Mouse (Mus musculus): ENCODE measurements around the gene Itpripl2. TPM values are rescaled to one million over a fixed set of nuclear protein-coding genes. Genes with fewer than 3 reads are reported as not detected.

The Itpripl2 gene
- polyA plus RNA-seq (2012; rRNA removed): 1.3 and 1.7 TPM in 2 replicates

DNA sequence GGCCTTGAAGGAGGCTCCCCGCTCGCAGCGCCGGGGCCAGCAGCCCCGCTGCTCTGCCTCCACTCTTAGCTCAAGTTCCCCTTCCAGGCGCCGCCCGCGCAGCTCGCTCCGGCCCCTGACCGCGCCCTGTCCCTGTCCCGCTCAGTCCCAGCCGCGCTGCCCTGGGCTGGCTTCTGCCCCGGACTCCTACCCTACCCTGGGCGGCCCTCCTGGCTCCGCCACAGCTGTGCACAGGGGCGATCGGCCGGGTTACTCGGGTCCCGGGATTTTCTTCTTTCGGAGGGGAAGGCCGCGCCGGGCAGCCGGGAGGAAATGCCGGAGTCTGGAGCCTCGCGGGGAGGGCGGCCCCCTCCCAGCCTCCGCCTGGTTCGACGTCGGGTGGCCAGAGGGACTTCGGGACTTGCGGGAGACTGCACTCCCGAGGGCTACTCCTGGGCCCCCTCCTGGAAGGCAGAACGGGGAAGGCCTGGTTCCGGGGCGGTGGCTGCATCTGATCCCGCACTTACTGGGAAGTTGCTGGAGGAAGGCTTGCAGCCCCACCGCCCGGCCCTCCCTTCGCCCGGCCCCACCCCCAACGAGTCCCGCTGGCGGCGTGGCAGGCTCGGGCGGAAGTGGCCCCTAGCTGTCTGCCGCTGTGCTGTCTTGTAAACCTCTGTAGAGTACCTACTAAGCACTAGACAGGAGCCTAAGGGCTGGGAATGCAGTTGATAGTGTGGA lies at the start of gene Itpripl2:
Gene Itpripl2, minus strand, starts transcription at position 545 of the 717 bp plus-strand sequence.

GRCm38 (mm10) chr7:118533178-118533578 lies 41.4 kb upstream of the Itpripl2 start, which contains the start of gene Coq7:
Coq7 (minus strand) TSS chr7:118533356.

DNA sequence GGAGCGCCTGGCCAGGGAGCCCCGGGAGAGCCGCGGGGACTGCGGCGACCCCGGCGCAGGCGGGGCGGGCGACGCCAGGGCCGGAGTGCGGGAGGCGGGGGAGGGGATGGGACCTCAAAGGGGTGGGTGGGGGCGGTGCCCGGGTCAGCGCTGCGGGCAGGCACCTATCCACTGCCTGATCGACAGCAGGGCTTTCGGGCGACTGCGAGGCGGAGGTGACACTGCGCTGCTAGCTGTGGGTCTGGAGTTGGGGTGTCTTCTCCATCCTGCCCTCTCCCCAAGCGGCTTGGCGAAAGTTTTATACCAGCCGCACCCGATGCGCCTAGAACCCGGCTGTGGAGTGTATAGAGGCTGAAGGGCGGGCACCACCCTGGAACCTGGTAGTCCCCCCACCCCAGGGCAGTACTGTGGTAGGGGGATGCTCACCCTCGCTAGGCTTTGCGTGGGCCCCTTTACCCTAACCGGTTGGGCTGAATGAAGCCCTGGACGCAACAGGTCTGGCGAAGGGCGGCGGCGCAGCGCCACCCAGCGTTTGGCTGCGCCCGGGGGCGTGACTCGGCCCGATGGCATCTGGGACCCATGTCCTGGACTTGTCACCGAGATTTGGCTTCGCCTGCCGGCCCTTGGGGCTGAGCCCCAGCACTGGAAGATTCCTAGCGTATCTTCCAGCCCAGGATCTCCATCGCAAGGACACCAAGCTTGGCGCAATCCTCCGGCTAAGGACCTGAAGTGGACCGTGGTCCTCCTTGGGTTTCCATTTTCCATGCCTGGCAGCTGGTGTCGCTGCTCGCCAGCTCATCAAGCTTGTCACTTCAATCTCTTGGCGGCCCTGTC lies 43.4 kb downstream of the Itpripl2 start, which contains the start of gene Syt17:
Gene Syt17, minus strand, starts transcription at position 89 of the 834 bp plus-strand sequence.

Other genes starting within 250 kb of the Itpripl2 start
- 10.7 and 13.5 TPM in 2 replicates for gene Smg1, start 248.3 kb downstream of the Itpripl2 start, polyA plus RNA-seq (2012; rRNA removed)
- gene Syt17, start 43.8 kb downstream of the Itpripl2 start, polyA plus RNA-seq (2012; rRNA removed): 0.07 TPM in 2 replicates
- gene Coq7, start 41.4 kb upstream of the Itpripl2 start, polyA plus RNA-seq (2012; rRNA removed): 34.4 and 35.7 TPM in 2 replicates
- gene Tmc7, start 92.8 kb upstream of the Itpripl2 start, polyA plus RNA-seq (2012; rRNA removed): 0.13 and 0.19 TPM in 2 replicates
- 0.01 TPM in 1 of 2 replicates, not detected in the other for gene Tmc5, start 105.3 kb upstream of the Itpripl2 start, polyA plus RNA-seq (2012; rRNA removed)
- gene Gde1, start 213.8 kb upstream of the Itpripl2 start, polyA plus RNA-seq (2012; rRNA removed): 26.3 and 30.1 TPM in 2 replicates
- 13.4 and 16.2 TPM in 2 replicates for gene Ccp110, start 220.6 kb upstream of the Itpripl2 start, polyA plus RNA-seq (2012; rRNA removed)
- gene Vps35l, start 248.3 kb upstream of the Itpripl2 start, polyA plus RNA-seq (2012; rRNA removed): 20.6 and 26.5 TPM in 2 replicates

All from liver, embryonic 14 days (tissue).